Mouse (Mus musculus): ENCODE results near the gene Golga4. TPM values are rescaled to one million over a fixed set of nuclear protein-coding genes. Genes with fewer than 3 reads are reported as not detected.

Gene Golga4
- polyA plus RNA-seq, 1 experiment = 18.5 TPM

GRCm38 (mm10) chr9:118622376-118623166 is 116.5 kb downstream of the Golga4 start:
- Histone ChIP-seq H3K4me2 (ENCODE audit: low read depth) (no peak overlapping the region), H3K4me3 (no peak overlapping the region), H3K27me3 (ENCODE audit: control insufficient read depth, insufficient read depth, insufficient read length) (peaks cover 27% of the 10 kb centered on the region), H3ac (ENCODE audit: control insufficient read depth, insufficient read length) (no peak overlapping the region), H3K36me3 (ENCODE audit: control insufficient read depth, insufficient read depth) (no peaks in the 10 kb centered on the region), H3K79me2 (ENCODE audit: control insufficient read depth, insufficient read depth) (no peaks in the 10 kb centered on the region)
- TF ChIP-seq MYOG (IDR thresholded peaks at IDR 0.05; ENCODE audit: control insufficient read depth in 1 of 3, insufficient read depth in 1 of 3, insufficient read length in 2 of 3, low read depth in 2 of 3) = no peak
- TF ChIP-seq MYOD1 (IDR thresholded peaks at IDR 0.05; ENCODE audit: control insufficient read depth in 1 of 3, insufficient read length in 2 of 3, low read depth in 2 of 3) = no peak
- no peak for TF ChIP-seq MAX (IDR thresholded peaks at IDR 0.05; ENCODE audit: low read depth)
- TF ChIP-seq POLR2AphosphoS2 (IDR thresholded peaks at IDR 0.05; ENCODE audit: insufficient read length, low read depth) = no peak
- TF ChIP-seq REST (IDR thresholded peaks at IDR 0.05; ENCODE audit: insufficient read depth, insufficient read length) = no peak
- TF ChIP-seq TCF12 (IDR thresholded peaks at IDR 0.05; ENCODE audit: insufficient read depth, poor library complexity, severe bottlenecking) = no peak
- TF ChIP-seq USF1 (IDR thresholded peaks at IDR 0.05; ENCODE audit: low read depth) = no peak
- no peak for TF ChIP-seq TCF3 (IDR thresholded peaks at IDR 0.05; ENCODE audit: insufficient read length, low read depth)

DNA sequence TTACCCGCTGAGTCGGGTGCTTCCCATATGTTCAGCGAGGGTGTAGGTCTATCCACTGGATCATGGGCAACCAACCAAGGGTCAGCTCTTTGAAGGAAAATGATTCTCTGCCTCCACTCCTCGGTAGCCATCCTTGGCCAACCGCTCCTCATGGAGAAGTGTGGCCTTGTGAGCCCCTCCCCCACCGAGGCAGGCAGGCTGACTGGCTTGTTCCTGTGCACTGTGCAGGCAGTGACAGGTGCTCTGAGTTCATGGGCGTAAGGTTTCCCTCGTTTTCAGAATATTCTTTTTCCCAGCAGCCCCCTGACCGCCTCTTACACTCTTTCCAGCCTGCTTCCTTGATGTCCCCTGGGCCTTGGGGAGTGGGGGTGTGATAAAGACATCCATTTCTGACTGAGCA is 117.4 kb downstream of the Golga4 start:
- no peaks in the 10 kb centered on the region for H3K36me3 ChIP-seq (ENCODE audit: control insufficient read depth, insufficient read depth)
- TF ChIP-seq POLR2A (IDR thresholded peaks at IDR 0.05; ENCODE audit: insufficient read length, low read depth) (no peak), E2F4 (IDR thresholded peaks at IDR 0.05; ENCODE audit: insufficient read depth) (no peak), MAX (IDR thresholded peaks at IDR 0.05; ENCODE audit: low read depth) (no peak), MYOG (IDR thresholded peaks at IDR 0.05; ENCODE audit: control insufficient read depth in 1 of 3, insufficient read depth in 1 of 3, insufficient read length in 2 of 3, low read depth in 2 of 3) (no peak), SRF (IDR thresholded peaks at IDR 0.05; ENCODE audit: control insufficient read depth, insufficient read length, low read depth) (no peak)
- no peak overlapping the region for H3K4me2 ChIP-seq (ENCODE audit: low read depth)
- H3K27me3 ChIP-seq (ENCODE audit: control insufficient read depth, insufficient read depth, insufficient read length) = peaks cover 32% of the 10 kb centered on the region
- H3K79me2 ChIP-seq (ENCODE audit: control insufficient read depth, insufficient read depth) = no peaks in the 10 kb centered on the region
- no peak overlapping the region for H3K4me3 ChIP-seq
- no peak overlapping the region for H3ac ChIP-seq (ENCODE audit: control insufficient read depth, insufficient read length)

GRCm38 (mm10) chr9:118624146-118624545 is 118.1 kb downstream of the Golga4 start:
- TF ChIP-seq CEBPB (IDR thresholded peaks at IDR 0.05; ENCODE audit: insufficient read depth, poor library complexity, severe bottlenecking) (no peak), POLR2A (IDR thresholded peaks at IDR 0.05; ENCODE audit: insufficient read length, low read depth) (no peak), E2F4 (IDR thresholded peaks at IDR 0.05; ENCODE audit: insufficient read depth) (no peak), MYOG (IDR thresholded peaks at IDR 0.05; ENCODE audit: control insufficient read depth in 1 of 3, insufficient read depth in 1 of 3, insufficient read length in 2 of 3, low read depth in 2 of 3) (no peak), MAX (IDR thresholded peaks at IDR 0.05; ENCODE audit: low read depth) (no peak), POLR2AphosphoS2 (IDR thresholded peaks at IDR 0.05; ENCODE audit: insufficient read length, low read depth) (no peak), SRF (IDR thresholded peaks at IDR 0.05; ENCODE audit: control insufficient read depth, insufficient read length, low read depth) (no peak), MYOD1 (IDR thresholded peaks at IDR 0.05; ENCODE audit: control insufficient read depth in 1 of 3, insufficient read length in 2 of 3, low read depth in 2 of 3) (no peak), REST (IDR thresholded peaks at IDR 0.05; ENCODE audit: insufficient read depth, insufficient read length) (no peak), TCF12 (IDR thresholded peaks at IDR 0.05; ENCODE audit: insufficient read depth, poor library complexity, severe bottlenecking) (no peak), USF1 (IDR thresholded peaks at IDR 0.05; ENCODE audit: low read depth) (no peak), TCF3 (IDR thresholded peaks at IDR 0.05; ENCODE audit: insufficient read length, low read depth) (no peak)
- Histone ChIP-seq H3K79me2 (ENCODE audit: control insufficient read depth, insufficient read depth) (no peaks in the 10 kb centered on the region), H3K4me3 (no peak overlapping the region), H3K36me3 (ENCODE audit: control insufficient read depth, insufficient read depth) (no peaks in the 10 kb centered on the region), H3K4me2 (ENCODE audit: low read depth) (no peak overlapping the region), H3K27me3 (ENCODE audit: control insufficient read depth, insufficient read depth, insufficient read length) (peaks cover 32% of the 10 kb centered on the region), H3ac (ENCODE audit: control insufficient read depth, insufficient read length) (no peak overlapping the region)

- Histone ChIP-seq H3K4me3 (no peak overlapping the region), H3ac (ENCODE audit: control insufficient read depth, insufficient read length) (no peak overlapping the region), H3K79me2 (ENCODE audit: control insufficient read depth, insufficient read depth) (no peaks in the 10 kb centered on the region), H3K4me2 (ENCODE audit: low read depth) (no peak overlapping the region), H3K27me3 (ENCODE audit: control insufficient read depth, insufficient read depth, insufficient read length) (peaks cover 16% of the 10 kb centered on the region), H3K36me3 (ENCODE audit: control insufficient read depth, insufficient read depth) (no peaks in the 10 kb centered on the region)
- no peak for TF ChIP-seq SRF (IDR thresholded peaks at IDR 0.05; ENCODE audit: control insufficient read depth, insufficient read length, low read depth)
- no peak for TF ChIP-seq MYOD1 (IDR thresholded peaks at IDR 0.05; ENCODE audit: control insufficient read depth in 1 of 3, insufficient read length in 2 of 3, low read depth in 2 of 3)
- no peak for TF ChIP-seq MAX (IDR thresholded peaks at IDR 0.05; ENCODE audit: low read depth)
- no peak for TF ChIP-seq E2F4 (IDR thresholded peaks at IDR 0.05; ENCODE audit: insufficient read depth)
- TF ChIP-seq POLR2AphosphoS2 (IDR thresholded peaks at IDR 0.05; ENCODE audit: insufficient read length, low read depth) = no peak
- TF ChIP-seq TCF3 (IDR thresholded peaks at IDR 0.05; ENCODE audit: insufficient read length, low read depth) = no peak
- TF ChIP-seq MYOG (IDR thresholded peaks at IDR 0.05; ENCODE audit: control insufficient read depth in 1 of 3, insufficient read depth in 1 of 3, insufficient read length in 2 of 3, low read depth in 2 of 3) = no peak
- TF ChIP-seq CEBPB (IDR thresholded peaks at IDR 0.05; ENCODE audit: insufficient read depth, poor library complexity, severe bottlenecking) = no peak
- TF ChIP-seq TCF12 (IDR thresholded peaks at IDR 0.05; ENCODE audit: insufficient read depth, poor library complexity, severe bottlenecking) = no peak
- no peak for TF ChIP-seq USF1 (IDR thresholded peaks at IDR 0.05; ENCODE audit: low read depth)
- no peak for TF ChIP-seq REST (IDR thresholded peaks at IDR 0.05; ENCODE audit: insufficient read depth, insufficient read length)
Measured at GRCm38 (mm10) chr9:118629763-118630379, 123.8 kb downstream of the Golga4 start.

Other genes starting within 250 kb of the Golga4 start
- gene Eomes, start 28.1 kb upstream of the Golga4 start, polyA plus RNA-seq (2012; fragmentation: generic; extraction: Trizol) = 0.04 TPM
- 0.14 TPM for gene Itga9, start 100.4 kb downstream of the Golga4 start, polyA plus RNA-seq (2012; fragmentation: generic; extraction: Trizol)